Mouse (Mus musculus): Measurements from ENCODE around the gene Best2.

Gene Best2

DNA sequence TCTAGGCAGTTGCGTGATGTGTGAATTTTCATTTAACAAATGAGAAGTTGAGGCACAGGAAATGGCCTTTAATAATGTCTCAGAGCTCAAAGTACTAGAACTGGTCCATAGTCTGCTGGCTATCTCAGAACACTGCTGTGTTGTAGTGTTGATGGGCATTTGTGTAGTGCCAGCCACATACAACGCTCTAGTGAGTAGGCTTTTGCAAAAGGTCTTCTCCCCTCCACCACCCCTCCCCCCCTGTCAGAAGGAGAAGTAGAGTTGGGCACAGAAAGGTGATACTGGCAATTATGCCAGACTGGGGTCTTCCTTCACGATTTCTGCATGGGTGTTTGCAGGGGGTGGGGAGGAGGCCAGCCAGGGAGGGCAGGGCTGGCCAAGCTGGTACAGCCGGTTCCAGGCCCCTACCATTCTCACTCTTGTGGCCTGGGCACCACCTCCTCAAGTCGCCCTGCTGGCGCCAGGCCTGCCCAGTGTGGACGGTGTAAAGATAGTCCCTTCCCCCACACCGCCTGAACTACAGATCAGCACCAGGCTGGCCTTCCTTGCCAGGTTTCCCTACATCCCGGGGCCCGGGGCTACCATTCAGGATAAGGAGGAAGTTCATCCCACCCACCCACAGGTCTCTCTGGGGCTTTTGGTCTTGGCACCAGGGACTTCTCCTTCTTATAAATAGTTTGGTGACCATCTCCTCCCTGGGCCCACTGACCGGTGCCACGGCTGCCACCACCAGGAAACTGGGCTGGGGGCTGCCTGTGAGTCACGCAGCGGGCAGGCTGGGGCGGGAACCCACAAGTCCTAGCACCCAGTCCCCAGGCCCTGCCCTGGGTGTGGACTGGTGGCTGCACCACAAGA lies 32.5 kb downstream of the Best2 start:
- DNase-seq (ENCODE audit: low spot score): peak; percentile 76

DNA sequence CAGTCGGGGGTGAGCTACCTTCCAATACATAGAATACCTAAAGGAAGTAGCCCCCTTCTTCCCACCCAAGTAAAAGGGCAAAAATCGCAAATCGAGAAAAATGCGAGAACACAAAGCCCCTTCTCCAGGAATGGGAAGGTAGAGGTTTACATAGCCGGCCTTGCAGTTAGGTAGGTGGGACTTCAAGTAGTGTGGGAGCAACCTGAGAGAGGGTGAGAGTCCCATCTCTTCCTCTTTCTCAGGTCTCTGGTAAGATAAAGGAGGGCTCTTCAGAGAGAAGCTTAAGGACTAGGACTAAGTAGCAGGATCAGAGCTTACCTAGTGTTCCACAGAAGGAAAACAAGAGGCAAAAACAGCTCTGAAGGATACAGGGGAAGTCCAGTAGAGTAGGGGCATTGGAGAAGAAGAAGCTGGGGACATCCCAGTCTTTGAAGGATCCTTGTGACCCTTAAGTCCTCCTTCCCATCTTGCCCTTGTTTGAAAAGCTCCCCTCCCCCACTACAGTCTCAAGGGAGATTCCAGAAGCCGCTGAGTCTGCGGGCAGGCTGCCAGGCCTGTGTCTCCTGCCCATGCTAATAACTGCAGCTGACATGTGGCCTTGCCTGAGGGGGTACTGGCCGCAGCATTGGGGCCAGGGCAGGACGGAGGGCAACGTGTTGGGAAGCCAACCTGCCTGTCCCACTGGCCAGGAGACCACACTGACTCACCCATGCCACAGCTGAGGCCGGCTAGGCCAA lies 33.5 kb downstream of the Best2 start:
- DNase-seq (ENCODE audit: low spot score): peak; percentile 88

DNA sequence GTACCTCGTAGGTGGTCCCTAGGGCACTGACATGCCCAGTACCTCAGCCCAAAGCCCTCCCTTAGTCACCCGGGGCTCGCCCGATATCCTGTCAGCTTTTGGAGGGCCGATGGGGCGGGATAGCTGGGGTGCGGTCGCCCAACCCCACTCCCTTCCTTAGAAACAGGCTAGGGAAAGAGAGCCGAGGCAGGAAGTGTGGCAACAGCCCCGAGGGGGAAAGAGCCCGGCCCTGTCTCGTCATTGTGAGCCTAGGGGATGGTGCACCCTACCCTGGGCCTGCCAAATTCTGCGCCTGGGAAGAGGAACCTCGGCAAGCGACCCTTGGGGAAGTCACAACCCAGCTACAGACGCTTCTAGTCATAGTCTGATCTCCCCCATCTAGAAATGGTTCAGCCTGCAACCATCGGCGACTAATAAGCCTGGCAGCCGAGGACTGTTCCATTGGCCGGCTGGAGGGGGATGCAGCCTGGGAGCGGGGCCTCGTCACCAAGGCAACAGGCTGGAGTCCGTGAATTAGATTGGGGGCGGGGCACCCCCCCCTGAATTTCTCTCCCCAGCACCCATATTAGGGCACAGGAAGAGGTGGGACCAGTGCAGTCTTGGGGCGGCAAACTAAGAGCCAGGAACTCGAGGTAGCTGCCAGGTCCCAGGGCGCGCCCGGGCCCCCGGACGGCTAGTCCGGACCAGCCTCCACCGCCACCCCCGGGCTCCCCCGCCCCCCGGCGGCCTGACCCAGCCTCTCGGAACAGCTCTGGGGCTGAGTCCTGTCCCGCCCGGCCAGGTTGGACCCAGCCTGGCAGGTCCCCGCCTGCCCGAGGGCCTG lies 34.5 kb downstream of the Best2 start:
- DNase-seq (ENCODE audit: low spot score): peak; percentile 96

DNA sequence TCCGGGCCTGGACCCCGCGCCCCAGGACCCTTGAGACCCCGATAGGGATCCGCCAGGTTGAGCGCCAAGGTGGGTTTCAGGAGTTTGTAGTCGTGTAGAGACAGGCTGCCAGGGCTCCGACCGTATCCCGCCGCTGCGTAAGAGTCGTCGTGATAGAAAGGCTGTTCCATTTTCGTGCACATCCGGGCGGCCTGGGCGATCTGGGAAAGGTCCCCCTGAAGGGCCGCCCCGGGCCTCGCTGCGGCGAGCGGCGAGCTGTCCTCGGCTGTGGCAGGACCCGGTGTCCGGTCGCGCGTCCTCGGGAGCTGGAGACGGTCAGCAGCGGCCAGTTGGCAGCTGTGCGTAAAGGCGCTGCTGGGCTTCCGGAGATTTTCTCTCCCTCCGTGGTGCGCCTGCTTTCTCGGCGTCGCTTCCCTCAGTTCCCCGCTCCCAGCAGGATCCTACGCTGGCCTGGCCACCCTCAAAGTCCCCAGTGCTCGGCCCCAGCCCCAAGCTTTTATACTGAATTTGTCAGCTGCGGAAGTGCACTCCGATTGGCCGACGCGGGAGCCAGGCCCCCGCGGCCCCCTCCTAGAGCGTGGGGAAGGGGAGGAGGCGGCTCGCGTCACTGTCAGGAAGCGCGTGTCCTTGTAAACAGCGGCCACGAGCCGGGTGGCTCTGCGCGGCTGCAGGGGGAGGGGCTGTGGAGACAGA lies 35.9 kb downstream of the Best2 start, which contains the start of gene Junb:
TSS of gene Junb (minus strand) at position 471 of the 693 bp plus-strand sequence.
- peak; percentile 98 for DNase-seq (ENCODE audit: low spot score)

DNA sequence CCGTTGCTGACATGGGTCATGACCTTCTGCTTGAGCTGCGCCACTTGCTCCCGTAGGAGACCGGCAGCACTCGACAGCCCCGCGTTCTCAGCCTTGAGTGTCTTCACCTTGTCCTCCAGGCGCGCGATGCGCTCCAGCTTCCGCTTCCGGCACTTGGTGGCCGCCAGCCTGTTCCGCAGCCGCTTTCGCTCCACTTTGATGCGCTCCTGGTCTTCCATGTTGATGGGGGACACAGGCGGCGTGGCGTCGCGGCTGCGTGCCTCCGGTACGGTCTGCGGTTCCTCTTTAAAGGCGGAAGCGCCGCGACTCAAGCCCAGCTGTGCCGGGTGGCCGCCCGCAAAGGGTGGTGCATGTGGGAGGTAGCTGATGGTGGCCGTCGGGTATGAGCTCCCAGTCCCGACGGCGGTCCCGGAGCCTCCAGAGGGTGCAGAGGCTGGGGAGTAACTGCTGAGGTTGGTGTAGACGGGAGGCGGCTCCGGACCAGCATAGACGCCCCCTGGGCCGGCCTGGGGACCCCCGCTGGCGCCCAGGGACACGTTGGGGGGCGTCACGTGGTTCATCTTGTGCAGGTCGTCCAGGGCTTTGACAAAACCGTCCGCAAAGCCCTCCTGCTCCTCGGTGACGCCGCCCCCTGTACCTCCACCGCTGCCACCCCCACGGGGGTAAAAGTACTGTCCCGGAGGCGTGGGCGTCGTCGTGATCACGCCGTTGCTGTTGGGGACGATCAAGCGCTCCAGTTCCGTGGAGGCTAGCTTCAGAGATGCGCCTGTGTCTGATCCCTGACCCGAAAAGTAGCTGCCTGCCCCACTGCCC lies 36.7 kb downstream of the Best2 start:
- DNase-seq (ENCODE audit: low spot score): peak; percentile 76

DNA sequence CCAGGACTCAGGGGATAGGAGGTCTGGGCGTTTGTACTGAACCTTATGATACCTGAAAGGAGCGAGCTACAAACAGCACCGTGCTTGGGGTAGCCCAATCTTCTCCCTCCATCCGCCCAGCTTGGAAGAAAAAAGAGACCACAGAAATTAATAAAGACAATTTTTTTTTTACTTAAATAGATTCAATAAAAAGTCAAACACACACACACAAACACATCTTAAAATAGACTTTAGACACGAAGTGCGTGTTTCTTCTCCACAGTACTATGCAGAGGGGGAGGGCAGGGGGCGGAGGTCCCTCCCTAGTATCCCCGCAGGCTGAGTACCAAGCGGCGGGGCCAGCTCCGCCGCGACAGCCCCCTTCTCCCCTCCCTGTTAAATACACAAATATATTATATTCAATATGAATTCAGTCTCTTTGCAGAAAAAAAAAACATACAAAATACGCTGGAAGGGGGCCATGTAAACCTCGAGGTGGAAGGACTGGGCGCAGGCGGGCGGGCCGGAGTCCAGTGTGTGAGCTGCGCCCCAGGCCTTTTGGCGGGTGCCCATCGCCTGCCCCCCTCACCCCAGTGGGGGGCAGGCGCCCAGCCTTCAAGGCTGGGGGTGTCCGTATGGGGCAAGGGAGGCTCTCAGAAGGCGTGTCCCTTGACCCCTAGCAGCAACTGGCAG lies 37.4 kb downstream of the Best2 start:
- no peak for DNase-seq (ENCODE audit: low spot score)

DNA sequence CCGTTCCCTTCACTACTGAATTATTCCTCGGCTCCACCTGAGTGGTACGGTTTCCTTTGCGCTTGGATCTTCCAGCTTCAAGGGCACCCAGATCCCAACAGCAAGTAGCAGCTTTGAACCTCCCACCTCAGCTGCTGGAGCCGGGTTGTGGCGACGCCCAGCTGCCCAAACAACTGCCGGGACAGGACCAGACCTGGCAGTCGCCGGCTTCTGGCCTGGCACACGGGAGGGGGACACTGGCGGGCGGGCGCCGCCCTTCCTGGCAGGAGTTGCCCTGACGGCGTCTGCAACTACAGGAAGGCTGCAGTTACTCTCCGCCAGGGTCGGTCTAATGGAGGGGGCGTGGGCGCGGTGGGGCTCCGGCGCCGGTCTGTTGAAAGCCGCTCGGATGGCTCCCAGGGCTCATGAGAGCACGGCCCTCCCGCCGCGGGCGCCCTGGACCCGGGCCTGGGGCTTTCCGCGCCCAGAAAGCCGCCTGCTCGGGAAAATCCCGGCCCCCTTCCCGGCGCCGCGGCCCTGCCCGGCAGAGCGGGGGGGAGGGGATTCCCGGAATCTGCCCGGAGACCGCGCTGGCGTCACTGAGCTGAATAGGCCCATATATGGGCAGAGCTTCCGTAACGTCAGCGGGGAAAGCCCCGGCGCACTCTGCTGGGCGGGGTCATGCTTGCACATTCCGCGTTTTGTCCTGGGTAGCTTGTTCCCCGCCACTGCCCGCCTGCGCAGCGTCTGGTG lies 38.1 kb downstream of the Best2 start:
- peak; percentile 97 for DNase-seq (ENCODE audit: low spot score)

DNA sequence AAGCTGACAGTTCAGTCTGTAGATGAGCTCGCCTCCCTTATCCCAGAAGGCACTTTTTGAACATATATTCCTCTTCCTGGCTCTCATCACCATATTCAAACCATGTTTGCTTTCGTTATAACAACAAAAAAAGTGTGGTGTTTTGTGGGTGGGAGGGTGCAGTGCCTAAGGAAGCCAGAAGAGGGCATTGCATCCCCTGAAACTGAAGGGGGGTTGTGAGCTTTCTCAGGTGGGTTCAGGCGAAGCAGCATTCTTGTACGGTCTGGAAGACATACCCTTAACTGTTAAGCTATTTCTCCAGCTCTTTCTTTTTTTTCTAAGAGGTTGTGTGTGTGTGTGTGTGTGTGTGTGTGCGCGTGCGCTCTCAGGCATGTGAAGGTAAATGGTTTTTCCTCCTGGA lies 38.9 kb downstream of the Best2 start:
- DNase-seq (ENCODE audit: low spot score): peak; percentile 83

DNA sequence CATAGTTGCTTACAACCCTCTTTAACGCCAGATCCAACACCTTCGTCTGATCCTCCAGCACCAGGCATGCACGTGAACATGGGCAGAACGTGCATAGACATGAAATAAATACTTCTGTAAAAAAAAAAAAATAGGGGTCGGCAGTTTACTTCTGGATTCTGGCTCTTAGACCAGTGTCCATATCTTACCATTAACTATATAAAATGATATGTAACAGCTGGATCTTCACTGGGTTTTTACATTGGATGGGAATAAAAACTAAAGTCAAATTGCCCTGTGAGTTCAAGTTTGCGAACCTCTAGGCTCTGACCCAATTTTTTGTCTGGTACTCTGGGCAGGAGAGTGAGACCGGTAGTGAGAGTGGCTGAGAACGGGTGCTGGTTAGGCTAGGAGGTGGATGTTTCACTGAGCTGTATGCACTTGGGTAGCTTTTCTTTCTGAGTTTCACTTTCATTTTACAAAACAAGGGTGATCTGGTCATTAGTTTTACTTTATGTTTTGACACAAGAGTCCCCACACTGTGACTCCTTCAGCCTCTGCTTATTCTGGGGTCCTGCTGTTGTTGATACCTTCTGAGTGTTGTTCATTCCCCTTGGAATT lies 39.7 kb downstream of the Best2 start:
- no peak for DNase-seq (ENCODE audit: low spot score)

DNA sequence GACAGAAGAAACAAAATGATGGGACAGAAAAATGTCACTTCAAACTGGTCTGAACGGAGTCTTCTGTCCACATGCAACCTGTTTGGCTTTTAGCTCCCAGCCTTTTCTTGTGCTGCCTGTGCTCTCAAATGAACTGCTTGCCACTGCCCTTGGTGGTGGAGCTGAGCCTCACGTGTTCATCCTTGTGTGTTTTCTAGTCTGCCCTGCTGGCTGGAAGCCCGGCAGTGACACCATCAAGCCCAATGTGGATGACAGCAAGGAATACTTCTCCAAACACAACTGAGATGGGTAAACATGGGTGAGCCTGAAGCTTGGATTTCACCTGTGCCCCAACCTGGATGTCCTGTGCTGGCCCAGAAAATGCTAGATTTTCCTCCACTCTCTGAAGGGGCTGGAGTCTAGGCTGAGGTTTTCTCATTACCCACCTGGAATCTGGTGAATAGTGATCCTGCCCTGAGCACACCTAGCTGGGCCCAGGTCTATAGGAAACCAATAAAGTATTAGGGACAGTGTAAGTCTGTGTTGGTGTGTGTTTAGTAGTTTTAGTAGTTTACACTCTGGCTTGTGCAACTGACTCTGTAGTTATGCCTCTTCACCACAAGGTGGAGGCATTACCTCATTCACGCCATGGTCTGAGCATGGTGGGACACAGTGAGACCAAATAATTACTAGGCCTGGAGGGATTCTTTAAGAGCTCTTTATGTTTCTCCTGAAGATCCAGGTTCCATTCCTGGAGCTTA lies 40.4 kb downstream of the Best2 start:
- peak; percentile 77 for DNase-seq (ENCODE audit: low spot score)

DNA sequence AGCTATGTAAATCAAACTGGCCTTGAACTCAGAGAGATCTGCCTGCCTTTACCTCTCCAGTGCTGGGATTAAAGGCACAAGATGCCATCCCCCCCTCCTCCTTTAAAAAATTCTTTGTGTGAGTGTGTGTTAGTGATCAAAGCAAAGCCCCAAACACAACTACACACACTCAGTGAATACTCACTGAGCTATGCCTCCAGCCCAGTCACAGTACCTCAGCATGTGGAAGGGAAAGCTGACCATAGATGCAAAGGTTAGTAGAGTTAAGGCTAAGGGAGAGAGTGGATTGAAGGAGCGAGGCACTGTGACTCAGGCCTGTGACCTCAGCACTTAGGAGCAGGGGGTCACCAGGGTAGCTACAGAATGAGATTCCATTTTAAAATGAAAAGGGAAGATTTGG lies 41.3 kb downstream of the Best2 start:
- DNase-seq (ENCODE audit: low spot score): no peak

DNA sequence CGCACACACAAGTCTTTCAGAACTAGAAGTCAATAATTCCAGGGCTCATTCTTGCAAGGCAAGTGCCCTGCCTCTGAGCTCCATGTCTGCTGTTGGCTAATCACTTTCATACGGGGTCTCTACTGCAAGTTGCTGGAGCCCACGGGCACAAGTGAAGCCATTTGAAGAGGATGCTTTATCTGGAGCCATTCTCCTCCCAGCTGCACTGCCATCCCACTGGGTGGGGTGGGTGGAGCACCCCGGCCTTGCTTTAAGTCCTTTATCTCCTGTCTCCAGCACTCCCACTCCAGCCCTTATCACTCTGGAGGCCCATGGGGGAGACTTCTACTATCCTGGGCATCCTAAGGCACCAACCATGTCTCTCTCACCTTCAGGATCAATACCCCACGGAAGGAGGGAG lies 43.4 kb downstream of the Best2 start:
- no peak for DNase-seq (ENCODE audit: low spot score)

DNA sequence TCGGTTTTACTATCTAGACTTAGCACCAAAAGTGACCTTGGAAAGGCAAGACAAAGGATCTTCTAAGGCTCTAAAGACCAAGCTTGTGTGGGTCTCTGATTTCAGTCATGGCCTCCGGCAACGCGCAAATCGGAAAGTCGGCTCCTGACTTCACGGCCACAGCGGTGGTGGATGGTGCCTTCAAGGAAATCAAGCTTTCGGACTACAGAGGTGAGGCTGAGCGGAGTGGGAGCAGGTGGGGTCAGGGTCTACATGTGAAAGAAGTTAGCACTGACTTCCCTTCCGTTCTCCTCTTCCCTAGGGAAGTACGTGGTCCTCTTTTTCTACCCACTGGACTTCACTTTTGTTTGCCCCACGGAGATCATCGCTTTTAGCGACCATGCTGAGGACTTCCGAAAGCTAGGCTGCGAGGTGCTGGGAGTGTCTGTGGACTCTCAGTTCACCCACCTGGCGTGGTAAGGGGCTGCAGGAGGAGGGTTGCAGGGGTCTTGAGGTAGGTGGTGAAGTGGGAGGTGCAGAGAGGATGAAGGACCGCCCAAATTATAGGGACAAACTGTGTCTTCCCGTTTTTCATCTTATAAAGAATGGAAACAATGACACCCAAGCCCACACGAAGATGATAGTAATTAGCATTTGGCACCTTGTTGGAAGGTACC lies 44.1 kb downstream of the Best2 start:
- DNase-seq (ENCODE audit: low spot score): no peak

DNA sequence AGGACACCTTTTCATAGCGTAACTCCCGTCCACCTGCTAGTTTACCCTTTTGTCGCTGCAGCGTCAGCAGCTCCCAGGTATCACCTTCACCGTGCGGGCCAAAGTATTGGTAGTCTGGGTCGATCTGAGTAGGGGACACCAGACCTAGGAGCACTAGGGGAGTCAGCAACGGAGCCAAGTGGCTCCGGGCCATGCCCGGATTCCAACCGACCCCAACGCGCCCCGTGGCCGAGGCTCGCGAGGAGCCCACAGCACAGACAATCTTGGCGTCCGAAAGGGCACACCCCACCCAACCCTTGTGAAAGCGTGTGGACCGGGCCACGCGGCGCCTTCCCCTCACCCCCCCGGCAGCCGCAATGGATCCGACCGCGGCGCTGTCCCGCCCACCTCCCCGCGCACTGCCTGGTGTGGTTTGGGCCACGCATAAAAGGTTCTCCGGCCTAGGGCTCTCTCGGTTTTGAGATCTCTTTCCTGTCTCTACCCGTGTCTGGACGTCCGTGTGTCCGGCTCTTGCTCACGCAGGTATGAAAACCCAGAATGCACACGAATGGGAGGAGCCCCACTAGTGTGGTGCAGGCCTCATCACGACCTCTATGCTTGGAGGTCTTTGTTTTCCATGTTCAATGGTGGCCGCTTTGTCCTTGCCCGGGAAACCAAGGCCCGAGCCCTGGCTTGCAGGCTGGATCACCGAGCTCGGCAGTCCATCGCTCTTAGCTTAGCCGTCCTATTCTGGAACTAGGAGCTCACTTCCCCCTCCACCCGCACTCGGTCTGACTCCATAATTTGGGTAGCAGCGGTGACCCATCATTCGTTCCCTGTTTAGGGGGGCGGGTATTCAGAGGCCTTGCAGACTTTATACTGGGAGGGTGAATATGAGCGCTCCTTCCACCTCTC lies 44.8 kb downstream of the Best2 start, which contains the start of the genes Gm49661, Prdx2 and Rnaseh2a:
TSS of gene Gm49661 (minus strand) at position 193 of the 894 bp plus-strand sequence.
TSS of gene Prdx2 (plus strand) at position 347 of the 894 bp plus-strand sequence.
TSS of gene Rnaseh2a (minus strand) at position 527 of the 894 bp plus-strand sequence.
- DNase-seq (ENCODE audit: low spot score): peak; percentile 67

DNA sequence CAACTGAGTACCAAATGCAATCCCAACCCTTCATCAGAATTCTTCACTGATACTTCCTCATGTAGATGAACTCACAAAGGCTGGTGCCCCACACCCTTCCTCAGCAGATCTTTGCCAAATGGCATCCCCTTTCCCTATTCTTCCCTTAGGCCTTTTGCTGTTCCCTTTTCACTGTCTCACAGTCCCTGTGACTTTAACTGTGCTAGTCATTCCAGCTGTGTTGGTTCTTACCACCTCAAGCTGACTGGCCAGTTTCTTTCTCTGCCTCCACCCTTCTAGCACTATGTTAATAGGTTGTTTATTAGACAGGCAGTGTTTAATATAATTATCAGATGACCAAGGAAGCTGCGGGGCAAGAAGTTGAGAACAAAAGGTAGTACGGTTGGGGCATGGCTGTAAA lies 45.7 kb downstream of the Best2 start:
- no peak for DNase-seq (ENCODE audit: low spot score)

DNA sequence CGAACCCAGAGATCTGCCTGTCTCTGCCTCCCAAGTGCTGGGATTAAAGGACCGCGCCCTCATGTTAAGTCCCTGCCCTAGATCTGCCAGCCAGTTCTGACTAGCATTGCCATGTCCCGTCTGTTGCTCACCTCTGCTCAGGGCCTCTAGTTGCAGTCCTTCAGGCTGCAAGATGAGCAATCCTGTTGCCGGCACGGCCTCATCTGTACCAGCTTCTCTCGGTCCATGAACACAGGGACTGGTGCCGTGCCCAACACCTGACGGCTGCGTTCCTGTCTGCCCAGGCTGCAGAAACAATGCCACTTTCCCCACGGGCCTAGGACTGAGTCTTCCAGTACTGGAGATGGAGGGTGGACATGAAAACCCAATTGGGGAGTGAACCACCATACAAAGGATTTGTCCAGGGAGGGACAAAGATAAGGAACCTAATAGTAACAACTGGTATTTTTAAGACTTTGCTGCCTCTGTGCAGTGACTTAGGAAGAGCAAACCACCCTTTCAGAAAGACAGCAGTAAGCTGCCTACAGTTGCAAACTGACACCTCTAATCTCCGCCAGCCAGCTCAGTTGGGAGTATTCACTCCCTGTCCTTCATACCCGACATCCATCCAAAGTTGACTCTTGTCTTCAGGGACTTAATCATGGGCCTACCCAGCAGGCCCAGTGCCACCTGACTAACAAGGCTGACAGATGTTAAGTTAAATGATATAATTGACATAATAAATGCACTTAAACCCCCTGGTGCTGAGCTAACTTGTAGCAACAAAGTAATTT lies 46.6 kb downstream of the Best2 start:
- no peak for DNase-seq (ENCODE audit: low spot score)

Data from lung, postnatal 25 days (tissue).